Mouse (Mus musculus) megakaryocyte, embryonic 14.5 days (primary cell): Measurements from ENCODE around the gene H2-DMb2.

Experiments used
- FLI1 ChIP-seq: IDR thresholded peaks from 2 replicates; pipeline ENCODE4 v1.6.1; 2012; ENCODE audit warnings: low read length, inconsistent platforms, mixed read lengths
- GATA1 ChIP-seq: IDR thresholded peaks from 3 replicates; pipeline ENCODE4 v1.6.1; 2012; ENCODE audit warnings: mixed read lengths, low read length, inconsistent platforms, borderline replicate concordance

DNA sequence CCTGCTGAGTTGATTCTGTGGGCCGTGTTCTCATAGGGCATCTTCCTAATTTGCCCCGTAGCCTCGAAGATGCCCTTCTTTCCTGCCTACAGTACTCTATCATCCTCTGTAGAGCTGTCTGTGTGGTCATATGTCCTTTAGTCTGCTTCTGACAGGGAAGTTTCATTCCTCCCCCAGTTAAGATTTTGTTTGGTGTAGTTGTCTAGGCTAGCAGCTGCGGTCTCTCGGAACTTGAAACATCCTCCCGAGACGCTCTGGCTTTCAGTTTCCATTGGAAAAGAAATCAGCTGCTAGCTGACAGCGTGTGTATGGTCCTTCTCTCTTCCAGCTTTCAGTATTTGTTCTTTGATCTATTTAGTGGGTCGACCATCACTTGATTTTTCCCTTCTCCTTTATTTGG lies 38.3 kb upstream of the H2-DMb2 start:
- no peak for TF ChIP-seq GATA1
- no peak for TF ChIP-seq FLI1
